Mouse (Mus musculus): ENCODE measurements around the gene Il25.
"Not testable (repeated sequence)": the region's sequence is repeated elsewhere in the genome, so short reads cannot be mapped to it uniquely, and the experiment has no call there.

The Il25 gene

GRCm38 (mm10) chr14:54955481-54955880 is 23.0 kb downstream of the Il25 start:
- DNase-seq = no peak

GRCm38 (mm10) chr14:54956533-54956932 is 24.0 kb downstream of the Il25 start:
- DNase-seq = no peak

DNA sequence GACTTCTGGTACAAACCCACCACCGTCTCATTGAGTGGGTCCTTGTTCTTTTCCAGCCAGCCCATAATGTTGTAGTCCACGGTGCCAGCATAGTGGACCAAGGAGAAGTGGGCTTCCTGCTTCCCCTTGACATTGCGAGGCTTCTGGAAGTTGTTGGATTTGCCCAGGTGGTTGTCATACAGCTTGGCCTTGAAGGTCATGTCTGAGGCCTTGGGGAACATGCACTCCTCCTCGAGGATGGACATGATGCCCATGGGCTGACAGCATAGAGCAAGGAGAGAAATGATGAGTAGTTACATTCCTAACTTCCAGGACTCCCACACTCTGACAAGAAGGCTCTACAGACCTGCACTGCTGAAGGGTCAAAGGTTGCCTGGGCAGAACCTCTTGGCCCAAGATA is 26.0 kb downstream of the Il25 start:
- no peak for DNase-seq

DNA sequence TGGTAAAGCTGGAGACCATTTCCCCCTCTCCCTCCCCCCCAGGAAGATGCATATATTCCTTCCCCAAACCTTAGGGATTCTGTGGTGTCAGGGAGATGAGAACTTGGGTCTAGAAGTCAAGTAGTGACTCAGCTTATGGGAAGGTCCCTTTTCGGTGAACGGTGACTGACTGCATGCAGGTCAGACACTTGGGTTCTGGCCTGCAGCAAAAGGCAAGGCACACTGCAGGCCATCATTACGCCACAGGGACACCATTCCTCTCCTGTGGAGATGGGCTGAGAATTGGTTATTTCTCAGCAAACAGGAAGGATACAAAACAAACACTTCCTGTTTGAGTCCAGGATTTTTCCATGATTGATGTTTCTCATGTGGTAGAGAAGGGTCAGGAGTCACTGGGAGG is 26.7 kb downstream of the Il25 start:
- DNase-seq = no peak

DNA sequence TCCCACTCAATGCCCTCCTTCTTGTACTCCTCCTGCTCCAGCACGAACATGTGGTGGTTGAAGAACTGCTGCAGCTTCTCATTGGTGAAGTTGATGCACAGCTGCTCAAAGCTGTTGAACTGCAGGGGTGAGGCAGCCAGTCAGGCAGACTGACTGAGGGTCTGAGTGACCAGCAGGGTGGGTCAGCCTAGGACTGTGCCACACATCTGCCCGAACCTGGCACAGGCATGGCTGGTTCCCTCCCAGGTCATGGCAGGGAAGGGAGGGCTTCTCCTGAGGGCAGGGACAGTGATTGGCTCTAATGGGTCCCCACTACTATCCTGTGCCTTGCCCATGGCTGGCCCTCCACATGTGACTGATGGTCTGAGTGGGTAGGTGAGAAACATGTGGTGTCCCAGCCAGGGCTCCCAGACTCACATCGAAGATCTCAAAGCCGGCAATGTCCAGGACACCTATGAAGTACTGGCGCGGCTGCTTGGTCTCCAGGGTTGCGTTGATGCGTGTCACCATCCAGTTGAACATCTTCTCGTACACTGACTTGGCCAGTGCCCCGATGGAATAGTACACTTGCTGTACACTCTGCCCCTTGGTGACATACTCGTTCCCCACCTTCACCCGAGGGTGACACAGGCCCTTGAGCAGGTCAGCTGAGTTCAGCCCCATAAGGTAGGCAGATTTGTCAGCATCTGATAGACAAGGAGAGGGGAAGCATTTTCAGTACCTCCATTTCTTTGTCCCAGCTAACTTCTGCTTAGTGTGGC is 27.5 kb downstream of the Il25 start:
- DNase-seq = not testable (repeated sequence)

GRCm38 (mm10) chr14:54960769-54961168 is 28.3 kb downstream of the Il25 start:
- DNase-seq = no peak

DNA sequence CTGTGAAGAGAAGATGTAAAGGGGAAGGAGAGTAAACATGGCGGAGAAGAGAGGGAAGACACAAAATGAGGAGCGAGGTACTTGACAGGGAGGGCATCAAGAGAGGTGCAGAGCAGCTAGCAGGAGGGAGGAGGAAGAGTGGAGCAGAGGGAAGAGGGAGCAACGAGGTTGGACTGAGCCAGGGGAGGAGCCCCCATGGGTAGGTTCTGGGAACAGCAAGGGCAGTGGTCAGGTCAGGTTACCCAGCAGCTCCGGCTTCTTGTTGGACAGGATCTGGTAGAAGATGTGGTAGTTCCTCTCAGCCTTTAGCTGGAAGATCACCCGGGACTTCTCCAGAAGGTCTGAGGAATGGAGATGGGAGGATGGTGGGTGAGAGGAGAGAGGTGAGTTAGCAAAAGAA is 29.0 kb downstream of the Il25 start:
- DNase-seq = no peak

DNA sequence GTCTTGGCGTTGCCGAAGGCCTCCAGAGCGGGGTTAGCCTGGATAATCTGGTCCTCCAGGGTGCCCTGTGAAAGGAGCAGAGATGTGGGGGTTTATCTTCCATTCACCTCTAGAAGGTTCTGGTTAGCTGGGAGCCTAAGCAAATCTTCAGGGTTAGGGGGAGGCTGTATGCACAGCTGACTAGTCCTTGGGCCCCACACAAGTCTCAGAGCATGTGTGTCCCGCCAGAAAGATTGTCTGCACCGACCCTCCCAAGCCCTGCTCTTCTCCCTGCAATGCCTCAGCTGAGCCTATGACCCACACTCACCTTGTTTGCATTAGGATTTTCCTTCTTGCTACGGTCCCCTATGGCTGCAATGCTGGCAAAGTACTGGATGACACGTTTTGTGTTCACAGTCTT is 30.2 kb downstream of the Il25 start:
- DNase-seq = no peak

DNA sequence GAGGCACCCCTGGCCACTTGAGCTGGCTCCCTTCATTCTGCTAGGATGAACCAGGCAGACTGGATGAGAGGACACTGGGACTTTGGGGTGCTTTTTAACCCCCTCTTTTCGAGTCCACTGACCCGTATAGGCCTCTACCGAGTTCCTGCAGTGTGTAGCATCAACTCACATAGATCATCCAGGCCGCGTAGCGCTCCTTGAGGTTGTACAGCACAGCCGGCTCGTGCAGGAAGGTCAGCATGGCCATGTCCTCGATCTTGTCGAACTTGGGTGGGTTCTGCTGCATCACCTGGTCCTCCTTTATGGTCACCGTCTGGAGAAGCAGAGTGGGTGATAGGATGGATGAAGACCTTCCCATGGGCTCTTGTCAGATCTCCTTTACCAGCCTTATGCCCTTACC is 31.2 kb downstream of the Il25 start:
- no peak for DNase-seq

- no peak for DNase-seq
Measured at GRCm38 (mm10) chr14:54965044-54965443, 32.5 kb downstream of the Il25 start.

GRCm38 (mm10) chr14:54965631-54966030 is 33.1 kb downstream of the Il25 start:
- no peak for DNase-seq

DNA sequence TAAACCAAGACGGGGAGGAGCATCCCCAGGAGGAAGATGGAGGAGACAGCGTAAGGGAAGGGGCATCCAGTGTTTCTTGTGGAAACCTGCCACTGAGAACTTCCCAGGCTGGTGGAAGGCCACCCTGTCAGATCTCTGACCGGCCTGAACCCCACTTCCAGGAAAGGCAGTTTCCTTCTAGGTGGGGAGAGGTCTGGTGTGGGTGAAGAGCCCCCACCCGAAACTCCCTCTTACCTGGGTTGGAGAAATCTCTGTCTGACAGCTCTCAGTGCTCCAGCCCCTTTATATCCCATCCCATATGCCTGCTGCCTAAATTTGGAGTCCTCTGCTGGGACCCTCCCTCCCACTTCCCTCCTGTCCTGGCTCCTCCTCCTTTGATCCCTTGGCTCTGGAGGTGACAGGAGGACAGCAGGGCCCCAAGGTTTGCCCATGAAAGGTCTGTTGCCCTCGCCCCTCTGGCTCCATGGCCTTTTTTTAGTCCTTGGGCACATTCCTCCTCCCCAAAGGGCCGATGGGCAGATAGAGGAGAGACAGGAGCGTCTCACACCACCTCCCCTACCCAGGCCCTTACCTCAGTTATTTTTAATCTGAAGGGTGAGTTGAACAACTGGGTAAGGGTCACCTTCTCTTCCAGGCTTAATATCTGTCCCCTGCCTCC is 34.0 kb downstream of the Il25 start, which contains the start of gene Myh6:
Gene Myh6, minus strand, starts transcription at position 608 of the 658 bp plus-strand sequence.
- DNase-seq = no peak

- DNase-seq = no peak
Measured at GRCm38 (mm10) chr14:54967874-54968273, 35.4 kb downstream of the Il25 start.

- no peak for DNase-seq
Measured at GRCm38 (mm10) chr14:54968344-54968743, 35.8 kb downstream of the Il25 start.

GRCm38 (mm10) chr14:54972786-54973185 is 40.3 kb downstream of the Il25 start:
- not testable (repeated sequence) for DNase-seq

DNA sequence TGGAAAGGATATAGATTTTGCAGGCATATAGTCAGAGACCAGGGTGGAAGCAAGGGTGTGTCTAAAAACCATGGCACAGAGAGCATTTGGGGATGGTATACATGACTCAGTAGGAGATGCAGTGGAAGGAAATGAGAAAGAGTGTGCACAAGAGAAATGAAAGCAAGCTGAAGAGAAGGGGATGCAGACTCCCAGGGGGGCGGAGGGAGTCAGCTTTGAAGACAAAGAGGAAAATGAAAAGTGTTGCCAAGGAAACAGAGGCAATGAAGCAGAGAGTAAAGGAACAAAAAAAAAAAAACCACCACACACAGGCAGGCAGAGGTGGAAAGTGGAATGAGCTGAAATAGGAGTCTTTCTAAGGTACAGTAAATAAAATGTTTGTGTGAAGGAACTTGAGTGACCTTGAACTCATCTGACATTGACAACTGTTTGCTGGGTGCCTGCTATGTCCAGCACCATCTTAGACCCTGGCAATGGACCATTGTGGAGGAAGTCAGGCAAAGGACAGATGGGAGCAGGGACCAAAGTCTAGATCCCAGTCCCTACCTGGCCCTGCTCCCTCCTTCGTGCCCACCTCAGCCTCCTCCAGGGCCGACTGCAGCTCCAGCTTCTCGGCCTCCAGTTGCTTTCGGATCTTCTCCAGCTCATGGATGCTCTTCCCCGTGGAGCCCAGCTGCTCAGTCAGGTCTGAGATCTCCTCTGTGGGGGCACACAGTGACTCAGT is 41.7 kb downstream of the Il25 start:
- no peak for DNase-seq

GRCm38 (mm10) chr14:54976633-54977032 is 44.1 kb downstream of the Il25 start, which contains the start of gene Gm17428:
TSS of gene Gm17428 (plus strand) at chr14:54976933.
- no peak for DNase-seq

DNA sequence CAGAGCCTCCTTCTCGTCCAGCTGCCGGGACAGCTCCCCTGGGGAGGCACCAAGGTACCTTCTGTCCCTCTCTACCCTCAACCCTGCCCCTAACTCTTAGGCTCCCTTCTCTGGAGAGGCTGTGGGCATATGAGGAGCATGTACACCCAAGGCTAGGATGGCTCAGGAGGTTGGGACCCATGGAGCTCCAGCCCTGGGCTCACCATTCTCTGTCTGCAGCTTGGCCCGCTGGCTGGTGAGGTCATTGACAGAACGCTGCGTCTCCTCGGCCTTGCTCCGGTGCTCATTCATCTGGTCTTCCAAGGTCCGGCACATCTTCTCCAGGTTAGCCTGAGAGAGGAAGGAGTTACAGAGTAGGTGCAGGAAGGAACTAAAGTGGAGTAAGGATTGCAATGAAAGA is 46.2 kb downstream of the Il25 start:
- no peak for DNase-seq

GRCm38 (mm10) chr14:54981934-54982333 is 49.4 kb downstream of the Il25 start:
- DNase-seq = no peak
